In the genomic region with DNA sequence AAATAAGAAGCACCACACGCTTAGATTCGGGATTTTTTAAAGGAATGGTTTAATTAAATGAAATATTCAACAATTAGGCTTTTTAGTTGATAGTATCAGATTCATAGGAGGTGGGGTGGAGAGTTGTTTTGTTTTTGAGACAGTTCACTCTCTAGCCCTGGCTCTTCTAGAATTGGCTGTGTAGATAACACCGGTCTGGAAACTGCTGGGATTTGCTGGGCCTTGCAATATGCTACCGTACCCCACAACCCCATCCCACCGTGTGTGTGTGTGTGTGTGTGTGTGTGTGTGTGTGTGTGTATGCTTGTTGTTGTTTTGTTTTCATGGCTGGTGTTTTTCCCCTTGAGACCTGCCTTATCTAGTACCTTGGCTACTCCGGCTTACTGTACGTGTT, we compare ENCODE assay signal across 11 mouse cellular contexts. TPM values are rescaled to one million over a fixed set of nuclear protein-coding genes. Genes with fewer than 3 reads are reported as not detected.
DNase-seq lines count a peak whose midpoint lies in the region; ATAC-seq and TF ChIP-seq lines count a peak whose summit lies in the region.
"Had no signal": no experiment of that assay in that cellular context is flagged by ENCODE, and none has a peak within 500 bp of the region (broad histone marks: within the 10 kb centered on the region; RNA-seq: fewer than 3 reads in every experiment).

No protein-coding gene starts in this region.

- TF ChIP-seq CTCF in lung, adult 2 months (IDR thresholded peaks at IDR 0.05; ENCODE audit: insufficient read depth, low read length): no peak
- TF ChIP-seq CTCF in gastrocnemius, adult 2 months (IDR thresholded peaks at IDR 0.05): no peak

- H3K4me3 ChIP-seq in heart, embryonic 10.5 days: peak overlapping the region; percentile 51
- H3K4me3 ChIP-seq in lung, embryonic 15.5 days: no peak overlapping the region
- no peak overlapping the region for H3K4me3 ChIP-seq in lung, adult 2 months (replicated peaks; ENCODE audit: extremely low read depth, low read depth, low read length)
- peak overlapping the region; percentile 28 for H3K4me3 ChIP-seq in limb, embryonic 14.5 days (replicated peaks; ENCODE audit: low read length)
- H3K4me3 ChIP-seq in gastrocnemius, adult 2 months: no peak overlapping the region
- H3K4me3 ChIP-seq: erythroblast, embryonic 14.5 days had no signal

- intact Hi-C loops in gastrocnemius, adult 2 months (cut with DNase I): no loop called here
- intact Hi-C loops in gastrocnemius, postnatal 36 days (cut with DNase I): no loop called here

- no peak overlapping the region for H3K9ac ChIP-seq in lung, embryonic 15.5 days
- H3K9ac ChIP-seq in limb, embryonic 14.5 days (ENCODE audit: low read depth, low read length, severe bottlenecking): 0 out of 2 replicates have a peak overlapping the region, but pooled peaks have one; percentile 7

- ATAC-seq in lung, embryonic 15.5 days (ENCODE audit: borderline replicate concordance, extremely low read depth, low FRiP score, low TSS enrichment): no peak
- no peak for ATAC-seq in limb, embryonic 14.5 days (ENCODE audit: low FRiP score, low read depth)
- ATAC-seq: Patski had no signal

- peak overlapping the region; percentile 44 for H3K4me2 ChIP-seq in lung, embryonic 15.5 days
- H3K4me2 ChIP-seq in limb, embryonic 14.5 days (replicated peaks; ENCODE audit: low read depth, low read length, severe bottlenecking): peak overlapping the region; percentile 57

- 31% methylated on average over 7 of the region's 7 CpGs for WGBS in heart, embryonic 10.5 days
- 38% methylated on average over 7 of the region's 7 CpGs for WGBS in lung, embryonic 15.5 days
- WGBS in lung, adult 2 months: 47% methylated on average over 7 of the region's 7 CpGs
- 33% methylated on average over 7 of the region's 7 CpGs for WGBS in limb, embryonic 14.5 days

- TF ChIP-seq POLR2A in lung, adult 2 months (IDR thresholded peaks at IDR 0.05; ENCODE audit: borderline replicate concordance, extremely low read depth, low read depth, low read length): no peak
- TF ChIP-seq POLR2A in limb, embryonic 14.5 days (IDR thresholded peaks at IDR 0.05; ENCODE audit: borderline replicate concordance, extremely low read depth, insufficient read depth, insufficient read length): no peak

- H3K27me3 ChIP-seq in heart, embryonic 10.5 days (ENCODE audit: insufficient read depth, poor library complexity, severe bottlenecking): no peaks in the 10 kb centered on the region
- no peaks in the 10 kb centered on the region for H3K27me3 ChIP-seq in lung, embryonic 15.5 days
- H3K27me3 ChIP-seq in limb, embryonic 14.5 days (ENCODE audit: control insufficient read depth, insufficient read depth, low read length): no peaks in the 10 kb centered on the region
- H3K27me3 ChIP-seq: Patski had no signal

- H3K36me3 ChIP-seq in heart, embryonic 10.5 days: no peaks in the 10 kb centered on the region
- H3K36me3 ChIP-seq in lung, embryonic 15.5 days: no peaks in the 10 kb centered on the region
- no peaks in the 10 kb centered on the region for H3K36me3 ChIP-seq in limb, embryonic 14.5 days (ENCODE audit: control insufficient read depth, insufficient read depth, low read length)

- DNase-seq in heart, embryonic 10.5 days (ENCODE audit: low spot score): no peak
- DNase-seq in heart, adult 18-20 months: no peak
- no peak for DNase-seq in lung, adult 2 months
- no peak for DNase-seq in limb, embryonic 14.5 days (ENCODE audit: low spot score)
- no peak for DNase-seq in adrenal gland, postnatal 4 days (ENCODE audit: low spot score in 2 of 2)
- no peak for DNase-seq in gastrocnemius, adult 2 months
- DNase-seq in gastrocnemius, postnatal 36 days: no peak
- DNase-seq: kidney, adult 11 months had no signal

- no peaks in the 10 kb centered on the region for H3K9me3 ChIP-seq in heart, embryonic 10.5 days
- H3K9me3 ChIP-seq in lung, embryonic 15.5 days: no peaks in the 10 kb centered on the region
- H3K9me3 ChIP-seq in limb, embryonic 14.5 days (ENCODE audit: control insufficient read depth, low read length): no peaks in the 10 kb centered on the region

- H3K27ac ChIP-seq in heart, embryonic 10.5 days: no peak overlapping the region
- no peak overlapping the region for H3K27ac ChIP-seq in lung, embryonic 15.5 days
- H3K27ac ChIP-seq in limb, embryonic 14.5 days (replicated peaks; ENCODE audit: low read depth, low read length): no peak overlapping the region
- H3K27ac ChIP-seq in gastrocnemius, adult 2 months: no peak overlapping the region

- H3K4me1 ChIP-seq in heart, embryonic 10.5 days: 0 out of 2 replicates have a peak, but pooled peaks cover 7% of the 10 kb centered on the region
- H3K4me1 ChIP-seq in lung, embryonic 15.5 days: peaks cover 4% of the 10 kb centered on the region; the same call in 1 of the 2 replicates
- H3K4me1 ChIP-seq in lung, adult 2 months (ENCODE audit: control insufficient read depth, insufficient read depth, low read length): no peaks in the 10 kb centered on the region
- no peaks in the 10 kb centered on the region for H3K4me1 ChIP-seq in limb, embryonic 14.5 days (ENCODE audit: control insufficient read depth, insufficient read depth, low read length)

RNA-seq across cellular contexts. Expression of a gene that starts 14.8 kb away (rescaled TPM):
- 96.6 and 148 TPM in 2 replicates for polyA plus RNA-seq in heart, embryonic 10.5 days (2016; fragmentation: Nextera tagmentation; extraction: Ambion mirVana)
- total RNA-seq in heart, adult 18-20 months (2021): 10 to 100 TPM; 17.5 to 21.6 TPM
- polyA plus RNA-seq in lung, embryonic 15.5 days (2015; fragmentation: Nextera tagmentation; extraction: Ambion mirVana): 113 and 119 TPM in 2 replicates
- 18.0 and 24.0 TPM in 2 replicates for polyA plus RNA-seq in lung, adult 2 months (2012; rRNA removed)
- 108 and 120 TPM in 2 replicates for polyA plus RNA-seq in limb, embryonic 14.5 days (2012; rRNA removed)
- polyA plus RNA-seq in limb, embryonic 14.5 days (2014; fragmentation: Nextera tagmentation; extraction: Ambion mirVana): 138 and 156 TPM in 2 replicates
- total RNA-seq in adrenal gland, postnatal 4 days (2021): 10 to 100 TPM; 79.9 to 95.3 TPM
- total RNA-seq in gastrocnemius, adult 2 months (2021): 10 to 100 TPM; 14.8 to 19.4 TPM
- total RNA-seq in gastrocnemius, postnatal 36 days (2021): 10 to 100 TPM; 15.0 to 17.4 TPM

RNA-seq across cellular contexts. Expression of a gene that starts 24.3 kb away (rescaled TPM):
- 3.3 and 4.0 TPM in 2 replicates for polyA plus RNA-seq in heart, embryonic 10.5 days (2016; fragmentation: Nextera tagmentation; extraction: Ambion mirVana)
- 1 to 10 TPM in 1 of 2 experiments, under 1 TPM in 1; 0.52 to 1.2 TPM for total RNA-seq in heart, adult 18-20 months (2021)
- polyA plus RNA-seq in lung, embryonic 15.5 days (2015; fragmentation: Nextera tagmentation; extraction: Ambion mirVana): 3.0 and 3.6 TPM in 2 replicates
- 0.81 and 1.5 TPM in 2 replicates for polyA plus RNA-seq in lung, adult 2 months (2012; rRNA removed)
- polyA plus RNA-seq in limb, embryonic 14.5 days (2012; rRNA removed): 3.6 and 5.0 TPM in 2 replicates
- 4.1 and 5.0 TPM in 2 replicates for polyA plus RNA-seq in limb, embryonic 14.5 days (2014; fragmentation: Nextera tagmentation; extraction: Ambion mirVana)
- total RNA-seq in adrenal gland, postnatal 4 days (2021): 1 to 10 TPM; 3.3 to 3.5 TPM
- total RNA-seq in gastrocnemius, adult 2 months (2021): under 1 TPM; 0.59 to 0.70 TPM
- 1 to 10 TPM; 1.0 to 1.1 TPM for total RNA-seq in gastrocnemius, postnatal 36 days (2021)
- polyA plus RNA-seq: erythroblast, embryonic 14.5 days had no signal

Comparison
In these comparisons a context has a peak if more than half of its experiments do, and no peak if none do; other contexts are left out.
1. H3K4me3 ChIP-seq: peak in heart, embryonic 10.5 days (single experiment) and limb, embryonic 14.5 days (single experiment); none in lung, embryonic 15.5 days (single experiment), lung, adult 2 months (single experiment) and gastrocnemius, adult 2 months (single experiment).